Mouse (Mus musculus) hindbrain, embryonic 13.5 days (tissue): ENCODE results near the gene Nfat5. TPM values are rescaled to one million over a fixed set of nuclear protein-coding genes. Genes with fewer than 3 reads are reported as not detected.

ENCODE experiments used
- ATAC-seq: fragments of 200-750 bp; cut with Nextera tagmentation; 2 replicates; pipeline ENCODE4 v1.8.0; 2017; ENCODE audit warnings: moderate TSS enrichment; ENCODE audit not compliant: low FRiP score
- H3K27ac ChIP-seq: fragments of 300-500 bp; sonication (generic); 2 replicates; pipeline ENCODE4 v1.5.1; 2015; ENCODE audit warnings: inconsistent platforms, mild to moderate bottlenecking, moderate library complexity
- H3K27me3 ChIP-seq: fragments of 300-500 bp; sonication (generic); 2 replicates; pipeline ENCODE4 v1.6.1; 2015; ENCODE audit warnings: mild to moderate bottlenecking, inconsistent platforms
- H3K36me3 ChIP-seq: fragments of 300-500 bp; sonication (generic); 2 replicates; pipeline ENCODE4 v1.6.1; 2015; ENCODE audit warnings: mild to moderate bottlenecking, inconsistent platforms
- H3K4me1 ChIP-seq: fragments of 300-500 bp; sonication (generic); replicated peaks from 2 replicates; pipeline ENCODE4 v1.6.1; 2015; ENCODE audit warnings: inconsistent platforms
- H3K4me2 ChIP-seq: fragments of 300-500 bp; sonication (generic); 2 replicates; pipeline ENCODE4 v1.6.1; 2015; ENCODE audit warnings: inconsistent platforms, mild to moderate bottlenecking, moderate library complexity
- H3K4me3 ChIP-seq: fragments of 300-500 bp; sonication (generic); 2 replicates; pipeline ENCODE4 v1.5.1; 2015; ENCODE audit warnings: mild to moderate bottlenecking, inconsistent platforms
- H3K9ac ChIP-seq: fragments of 300-500 bp; sonication (generic); 2 replicates; pipeline ENCODE4 v1.6.1; 2015; ENCODE audit warnings: mild to moderate bottlenecking, inconsistent platforms
- H3K9me3 ChIP-seq: fragments of 300-500 bp; sonication (generic); 2 replicates; pipeline ENCODE4 v1.6.1; 2016; ENCODE audit warnings: inconsistent platforms
- WGBS: fragments of 180-500 bp; shearing (Covaris S2); methylation state at CpG from one replicate; pipeline ENCODE4 v1.1.7; 2015; 5-methylcytosine and 5-hydroxymethylcytosine counted together
- polyA plus RNA-seq: library from polyadenylated mRNA; unstranded; fragments of >200 nt; fragmentation: Nextera tagmentation; extraction: Ambion mirVana; gene quantifications from 2 replicates; pipeline ENCODE4 v1.2.1, GENCODE M21; 2015

The Nfat5 gene
- polyA plus RNA-seq, 1 experiment from 2014 or later = 14.5 TPM

DNA sequence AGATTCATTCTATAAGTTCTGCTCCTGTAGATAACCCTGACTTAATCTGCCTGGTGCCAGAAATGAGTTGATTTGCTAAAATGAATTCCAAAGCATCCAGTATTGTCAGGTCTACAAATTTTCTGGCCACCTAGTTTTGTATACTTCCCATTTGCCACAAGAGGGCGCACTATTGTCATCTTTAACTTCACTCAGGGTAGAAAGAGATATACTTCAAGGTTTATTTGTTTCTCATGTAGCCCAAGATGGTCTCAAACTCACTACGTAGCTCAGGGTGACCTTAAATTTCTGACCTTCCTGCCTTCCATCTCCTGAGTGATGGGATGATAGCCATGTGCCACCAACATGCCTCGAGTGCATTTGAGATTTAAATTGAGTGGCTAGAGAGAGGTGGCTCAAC lies 93.4 kb downstream of the Nfat5 start:
- Histone ChIP-seq H3K4me2 (no peak overlapping the region), H3K27ac (no peak overlapping the region), H3K9ac (no peak overlapping the region), H3K4me1 (0 out of 2 replicates have a peak, but pooled peaks cover 4% of the 10 kb centered on the region), H3K36me3 (no peaks in the 10 kb centered on the region), H3K9me3 (no peaks in the 10 kb centered on the region), H3K27me3 (no peaks in the 10 kb centered on the region), H3K4me3 (no peak overlapping the region)
- WGBS = 35% methylated on average over 3 of the region's 3 CpGs
- ATAC-seq = no peak

DNA sequence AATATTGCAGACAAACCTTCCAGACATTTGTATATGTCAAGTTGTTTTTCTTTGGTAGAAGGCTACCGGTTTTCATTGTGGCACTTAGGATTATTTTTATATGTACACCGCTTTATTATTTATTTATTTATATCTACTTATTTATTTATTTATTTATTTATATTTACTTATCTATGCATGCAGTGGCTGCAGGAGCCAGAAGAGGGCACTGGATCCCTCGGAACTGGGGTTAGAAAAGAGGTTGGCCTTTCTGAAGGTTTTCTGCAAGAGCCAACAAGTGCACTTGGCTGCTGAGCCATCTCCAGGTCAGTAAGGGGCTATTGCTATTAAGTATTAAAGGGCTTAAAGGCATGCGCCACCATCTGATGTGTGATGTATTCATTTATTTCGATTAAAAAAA lies 94.6 kb downstream of the Nfat5 start:
- no peak for ATAC-seq
- no peak overlapping the region for H3K9ac ChIP-seq
- H3K4me1 ChIP-seq = 0 out of 2 replicates have a peak, but pooled peaks cover 4% of the 10 kb centered on the region
- H3K36me3 ChIP-seq = no peaks in the 10 kb centered on the region
- WGBS = 73% methylated on average over 5 of the region's 5 CpGs
- H3K4me3 ChIP-seq = no peak overlapping the region
- H3K27me3 ChIP-seq = no peaks in the 10 kb centered on the region
- no peak overlapping the region for H3K27ac ChIP-seq
- H3K9me3 ChIP-seq = no peaks in the 10 kb centered on the region
- no peak overlapping the region for H3K4me2 ChIP-seq

DNA sequence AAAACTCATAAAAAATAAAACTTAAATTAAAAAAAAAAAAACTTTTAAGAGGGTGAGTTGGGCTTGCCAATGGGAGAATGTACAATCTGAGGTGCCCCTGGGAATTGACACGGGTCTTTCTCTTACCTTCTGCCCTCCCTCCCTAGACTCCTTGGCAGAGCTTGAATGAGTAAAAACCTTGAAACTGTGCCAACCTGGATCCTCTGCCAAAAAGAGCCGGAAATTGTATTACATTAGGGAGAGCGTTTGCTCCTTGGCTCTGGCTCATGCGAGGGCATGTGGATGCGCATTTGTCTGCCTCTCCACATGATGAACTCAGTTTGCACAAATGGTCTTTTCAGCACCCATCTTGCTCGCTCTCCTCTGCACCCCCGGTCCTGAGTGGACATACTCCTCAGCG lies 96.3 kb downstream of the Nfat5 start:
- H3K9ac ChIP-seq = no peak overlapping the region
- no peak overlapping the region for H3K4me3 ChIP-seq
- 0 out of 2 replicates have a peak, but pooled peaks cover 4% of the 10 kb centered on the region for H3K4me1 ChIP-seq
- no peak overlapping the region for H3K27ac ChIP-seq
- H3K27me3 ChIP-seq = no peaks in the 10 kb centered on the region
- no peaks in the 10 kb centered on the region for H3K9me3 ChIP-seq
- no peak overlapping the region for H3K4me2 ChIP-seq
- no peaks in the 10 kb centered on the region for H3K36me3 ChIP-seq
- peak; percentile 59 for ATAC-seq
- 72% methylated on average over 8 of the region's 8 CpGs for WGBS

DNA sequence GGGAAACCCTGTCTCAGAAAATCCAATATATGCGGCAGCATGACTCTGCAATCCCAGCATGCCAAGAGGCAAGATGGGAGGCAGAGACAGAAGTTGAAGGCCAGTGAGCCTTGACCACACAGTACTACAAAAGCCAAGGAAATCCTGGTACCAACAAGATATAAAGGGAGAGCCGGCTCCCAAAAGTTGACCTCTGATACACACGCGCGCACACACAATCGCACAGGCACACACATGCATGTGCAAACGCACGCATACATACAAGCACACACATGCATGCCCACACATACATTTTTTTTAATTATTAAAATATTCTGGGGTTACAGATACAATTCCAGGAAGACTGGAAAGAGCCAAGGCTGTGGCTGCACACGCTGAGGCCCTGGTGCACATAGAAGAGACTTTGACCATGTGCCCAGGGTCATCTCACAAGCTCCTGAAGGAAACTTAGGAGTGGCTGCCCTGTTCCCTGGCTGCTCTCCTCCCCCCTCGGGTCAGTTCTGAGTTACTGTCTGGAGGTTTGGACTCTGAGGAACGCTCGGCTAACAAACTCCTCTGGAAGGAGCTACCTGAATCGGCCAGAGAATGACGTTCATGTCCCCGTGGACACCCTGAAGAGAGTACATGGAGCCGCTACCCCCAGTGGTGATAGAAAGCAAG lies 97.3 kb downstream of the Nfat5 start:
- Histone ChIP-seq H3K27ac (no peak overlapping the region), H3K36me3 (no peaks in the 10 kb centered on the region), H3K4me1 (0 out of 2 replicates have a peak, but pooled peaks cover 4% of the 10 kb centered on the region), H3K4me2 (no peak overlapping the region), H3K4me3 (no peak overlapping the region), H3K9me3 (no peaks in the 10 kb centered on the region), H3K9ac (no peak overlapping the region), H3K27me3 (no peaks in the 10 kb centered on the region)
- no peak for ATAC-seq
- 92% methylated on average over 16 of the region's 16 CpGs for WGBS

DNA sequence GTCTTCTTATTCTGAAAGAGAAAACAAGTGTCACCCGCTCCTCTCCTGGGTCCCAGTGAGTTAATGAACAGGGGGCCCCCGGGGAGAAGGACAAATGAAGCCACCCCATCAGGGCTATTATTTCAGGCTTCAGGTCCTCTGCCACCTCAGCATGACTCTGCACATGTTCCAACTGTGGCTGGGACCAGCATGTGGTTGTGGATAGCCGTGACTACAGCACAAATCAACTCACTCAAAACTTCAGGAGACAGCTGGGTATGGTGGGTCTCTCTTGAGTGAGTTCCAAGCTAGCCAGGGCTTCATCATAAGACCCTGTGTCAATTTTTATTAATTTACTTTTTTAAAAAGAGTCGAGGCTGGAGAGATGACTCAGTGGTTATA lies 97.9 kb downstream of the Nfat5 start:
- WGBS = 62% methylated on average over 4 of the region's 4 CpGs
- H3K9me3 ChIP-seq = no peaks in the 10 kb centered on the region

DNA sequence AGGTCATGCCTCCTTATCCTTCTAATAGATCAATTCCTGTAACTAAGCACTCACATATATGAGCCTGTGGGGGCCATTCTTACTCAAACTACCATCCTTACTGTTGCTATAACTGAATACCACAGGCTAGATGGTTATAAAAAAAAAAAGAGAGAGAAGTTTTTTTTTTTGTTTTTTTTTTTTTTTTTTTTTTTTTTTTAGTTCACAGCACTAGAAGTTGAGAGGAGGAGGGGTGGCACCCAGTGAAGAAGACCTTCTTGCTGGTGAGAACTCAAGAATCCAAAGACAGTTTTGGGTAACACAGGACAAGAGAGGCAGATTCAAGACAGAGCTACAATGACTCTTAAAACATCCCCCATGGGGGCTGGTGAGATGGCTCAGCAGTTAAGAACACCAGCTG lies 102.1 kb downstream of the Nfat5 start:
- Histone ChIP-seq H3K4me1 (no peaks in the 10 kb centered on the region), H3K36me3 (no peaks in the 10 kb centered on the region), H3K9me3 (no peaks in the 10 kb centered on the region), H3K9ac (no peak overlapping the region), H3K4me3 (no peak overlapping the region), H3K4me2 (no peak overlapping the region), H3K27me3 (no peaks in the 10 kb centered on the region), H3K27ac (no peak overlapping the region)
- no peak for ATAC-seq

More for the DNA sequence above, 97.9 kb downstream of the Nfat5 start:
- Histone ChIP-seq H3K4me1 (0 out of 2 replicates have a peak, but pooled peaks cover 4% of the 10 kb centered on the region), H3K27me3 (no peaks in the 10 kb centered on the region), H3K9ac (no peak overlapping the region), H3K4me3 (no peak overlapping the region), H3K4me2 (no peak overlapping the region), H3K27ac (no peak overlapping the region), H3K36me3 (no peaks in the 10 kb centered on the region)
- ATAC-seq = no peak

DNA sequence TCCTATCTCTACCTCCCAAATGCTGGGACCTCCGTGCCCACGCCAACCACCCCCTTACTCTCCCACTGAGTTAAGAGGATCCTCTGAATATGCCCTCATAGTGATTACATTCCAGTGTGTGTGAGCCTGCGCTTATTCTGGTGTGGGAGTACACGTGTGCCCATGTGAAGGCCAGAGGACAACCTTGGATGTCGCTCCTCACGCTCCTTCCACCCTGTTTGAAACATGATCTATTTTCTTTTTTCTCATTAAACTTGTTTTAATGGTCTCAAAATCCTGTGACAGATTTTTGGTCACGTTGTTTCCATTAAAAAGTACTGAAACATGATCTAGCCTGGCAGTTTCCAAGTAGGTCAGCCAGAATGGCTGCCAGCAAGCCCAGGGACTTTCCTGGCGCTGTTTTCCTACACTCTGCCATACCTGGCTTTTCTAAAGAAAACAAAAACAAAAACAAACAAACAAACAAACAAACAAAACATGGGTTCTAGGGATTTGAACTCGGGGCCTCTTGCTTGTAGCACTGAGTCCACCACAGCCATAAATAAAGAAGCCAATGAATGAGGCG lies 102.9 kb downstream of the Nfat5 start:
- Histone ChIP-seq H3K9me3 (no peaks in the 10 kb centered on the region), H3K36me3 (no peaks in the 10 kb centered on the region), H3K9ac (no peak overlapping the region), H3K4me2 (no peak overlapping the region), H3K27ac (no peak overlapping the region), H3K27me3 (no peaks in the 10 kb centered on the region), H3K4me3 (no peak overlapping the region), H3K4me1 (no peaks in the 10 kb centered on the region)
- WGBS = 90% methylated on average over 10 of the region's 10 CpGs
- no peak for ATAC-seq

DNA sequence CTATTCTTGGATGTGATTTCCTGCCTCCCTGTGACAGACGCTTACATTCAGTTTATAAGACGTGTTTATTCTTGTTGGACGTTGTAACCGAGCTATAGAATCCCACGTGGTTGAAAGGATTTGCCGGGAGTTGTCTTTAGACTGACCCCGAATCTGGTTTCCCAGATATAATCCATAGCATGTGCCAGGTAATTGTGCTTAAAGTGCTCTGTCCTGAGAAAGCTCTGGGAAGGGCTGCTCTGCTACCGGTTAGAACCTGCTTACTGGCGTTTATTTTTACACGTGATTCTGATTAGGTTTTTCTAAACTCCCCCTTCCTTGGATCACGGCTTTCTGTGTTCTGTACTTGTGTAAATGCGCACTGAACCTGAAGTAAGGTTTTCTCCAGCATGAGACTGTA lies 104.4 kb downstream of the Nfat5 start:
- Histone ChIP-seq H3K9me3 (no peaks in the 10 kb centered on the region), H3K27ac (no peak overlapping the region), H3K4me3 (no peak overlapping the region), H3K9ac (no peak overlapping the region), H3K36me3 (no peaks in the 10 kb centered on the region), H3K4me1 (peaks cover 5% of the 10 kb centered on the region), H3K27me3 (no peaks in the 10 kb centered on the region), H3K4me2 (no peak overlapping the region)
- WGBS = 61% methylated on average over 12 of the region's 12 CpGs
- ATAC-seq = no peak

DNA sequence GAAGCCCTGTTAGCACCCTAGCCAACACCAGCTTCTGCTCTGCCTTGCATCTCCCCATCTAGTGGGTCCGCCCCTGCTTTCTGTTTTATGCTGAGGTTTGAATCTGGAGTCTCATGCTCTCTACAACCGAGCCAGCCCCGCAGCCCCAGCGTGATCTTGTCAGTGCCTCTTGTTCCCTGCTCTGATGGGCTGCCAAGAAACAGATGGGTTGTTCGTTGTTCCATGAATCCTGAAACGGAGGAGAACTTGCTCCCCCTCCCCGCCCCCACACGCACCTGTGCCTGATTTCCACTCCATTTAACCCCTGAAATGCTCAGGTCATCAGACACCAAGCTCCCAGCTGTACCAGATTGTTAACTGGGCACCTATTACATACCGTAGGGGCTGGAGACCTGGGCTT lies 106.2 kb downstream of the Nfat5 start:
- Histone ChIP-seq H3K4me2 (no peak overlapping the region), H3K4me3 (no peak overlapping the region), H3K36me3 (no peaks in the 10 kb centered on the region), H3K9me3 (no peaks in the 10 kb centered on the region), H3K27ac (no peak overlapping the region), H3K9ac (no peak overlapping the region), H3K27me3 (no peaks in the 10 kb centered on the region), H3K4me1 (peaks cover 16% of the 10 kb centered on the region)
- WGBS = 36% methylated on average over 9 of the region's 9 CpGs
- ATAC-seq = no peak

DNA sequence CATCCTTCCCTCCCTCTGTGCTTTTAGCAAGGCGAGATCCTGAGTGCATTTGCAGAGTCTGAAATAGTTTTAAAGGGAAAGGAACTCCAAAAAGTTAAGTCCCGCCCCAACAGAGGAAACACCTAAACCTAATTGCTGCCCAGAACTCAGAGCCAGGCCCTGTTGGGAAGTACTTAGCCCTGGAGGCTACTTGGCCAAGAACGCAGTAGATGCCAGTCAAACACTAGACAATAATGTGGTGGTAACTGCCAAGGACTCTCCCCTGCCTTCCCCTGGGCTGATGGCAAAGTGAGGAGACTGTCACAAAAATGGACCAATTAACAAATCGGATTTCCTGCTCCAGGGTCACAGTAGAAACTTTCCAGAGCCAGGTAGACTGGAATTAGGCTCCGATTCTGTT lies 108.6 kb downstream of the Nfat5 start:
- H3K4me2 ChIP-seq = no peak overlapping the region
- no peak overlapping the region for H3K9ac ChIP-seq
- 0 out of 2 replicates have a peak, but pooled peaks cover 3% of the 10 kb centered on the region for H3K36me3 ChIP-seq
- no peak for ATAC-seq
- H3K9me3 ChIP-seq = no peaks in the 10 kb centered on the region
- 89% methylated on average over 5 of the region's 5 CpGs for WGBS
- H3K27ac ChIP-seq = no peak overlapping the region
- H3K4me3 ChIP-seq = no peak overlapping the region
- peaks cover 16% of the 10 kb centered on the region for H3K4me1 ChIP-seq
- H3K27me3 ChIP-seq = no peaks in the 10 kb centered on the region

DNA sequence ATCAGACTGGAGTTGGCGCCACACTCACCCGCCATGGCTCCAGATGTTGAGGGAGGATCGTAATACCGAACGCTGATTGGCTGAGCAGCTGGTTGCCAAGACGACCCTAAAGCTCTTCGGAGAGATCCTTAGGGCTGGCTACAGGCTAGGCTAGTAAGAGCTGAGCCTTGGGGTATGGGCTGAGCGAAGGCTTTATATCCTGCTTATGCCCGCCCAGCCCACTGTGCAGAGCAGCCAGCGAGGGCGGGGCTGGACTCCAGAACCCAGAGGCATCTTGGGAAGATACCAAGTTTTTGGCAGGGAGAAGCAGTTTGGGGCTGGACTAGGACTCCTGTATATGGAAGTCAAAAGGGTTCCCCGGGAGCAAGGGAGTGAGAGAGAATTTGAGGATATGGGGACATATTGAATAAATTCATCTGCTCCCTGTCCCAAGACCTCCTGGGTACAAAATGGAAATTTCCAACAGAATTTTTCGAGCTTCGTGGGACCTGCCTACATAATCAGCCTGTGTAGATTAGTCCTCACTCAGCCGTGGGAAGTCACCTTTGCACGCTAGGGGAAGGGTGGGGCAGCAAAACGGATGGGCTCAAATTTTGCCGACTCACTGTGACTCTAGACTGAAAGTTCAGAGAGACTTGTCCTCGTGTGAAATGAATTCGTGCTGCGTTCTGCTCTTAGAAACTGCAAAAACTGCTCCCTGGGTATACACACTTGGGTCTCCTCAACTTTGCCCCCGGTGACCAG lies 109.9 kb downstream of the Nfat5 start, which contains the start of gene Nqo1:
TSS of gene Nqo1 (minus strand) at position 169 of the 744 bp plus-strand sequence.
- Histone ChIP-seq H3K4me1 (peaks cover 22% of the 10 kb centered on the region), H3K9ac (peak within 1 kb of the TSS; percentile 51), H3K27ac (peak within 1 kb of the TSS; percentile 40; the same call in 1 of the 2 replicates), H3K9me3 (no peaks in the 10 kb centered on the region), H3K27me3 (no peaks in the 10 kb centered on the region), H3K4me3 (peak within 1 kb of the TSS; percentile 31), H3K36me3 (peaks cover 8% of the 10 kb centered on the region; the same call in 1 of the 2 replicates), H3K4me2 (peak within 1 kb of the TSS; percentile 57)
- WGBS = 15% methylated on average over 22 of the region's 22 CpGs
- ATAC-seq = peak; percentile 95

DNA sequence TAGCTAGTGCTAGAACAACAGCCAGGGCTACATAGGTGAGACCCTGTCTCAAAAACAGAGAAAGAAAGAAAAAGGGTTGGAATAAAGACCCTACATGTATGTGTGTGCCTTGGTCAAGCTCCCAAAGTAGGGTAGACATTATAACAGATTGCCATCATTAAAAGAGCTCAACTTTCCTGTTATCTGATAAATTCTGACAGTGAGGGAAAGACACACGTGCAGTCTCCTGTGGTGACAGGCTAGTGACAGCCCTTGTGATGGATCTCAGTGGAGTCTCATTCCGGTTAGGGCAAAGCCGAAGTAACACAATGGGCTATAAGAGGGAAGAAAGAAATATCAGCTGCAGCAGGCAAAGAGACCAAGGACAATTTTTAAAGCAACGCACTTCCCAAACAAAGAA lies 110.8 kb downstream of the Nfat5 start:
- Histone ChIP-seq H3K4me3 (no peak overlapping the region), H3K4me2 (no peak overlapping the region), H3K27ac (no peak overlapping the region), H3K27me3 (no peaks in the 10 kb centered on the region), H3K9me3 (no peaks in the 10 kb centered on the region), H3K36me3 (peaks cover 11% of the 10 kb centered on the region), H3K4me1 (peaks cover 22% of the 10 kb centered on the region), H3K9ac (no peak overlapping the region)
- WGBS = 75% methylated on average over 4 of the region's 4 CpGs
- ATAC-seq = no peak
